Comparison of ENCODE assay signal across 24 mouse cellular contexts in the genomic region with DNA sequence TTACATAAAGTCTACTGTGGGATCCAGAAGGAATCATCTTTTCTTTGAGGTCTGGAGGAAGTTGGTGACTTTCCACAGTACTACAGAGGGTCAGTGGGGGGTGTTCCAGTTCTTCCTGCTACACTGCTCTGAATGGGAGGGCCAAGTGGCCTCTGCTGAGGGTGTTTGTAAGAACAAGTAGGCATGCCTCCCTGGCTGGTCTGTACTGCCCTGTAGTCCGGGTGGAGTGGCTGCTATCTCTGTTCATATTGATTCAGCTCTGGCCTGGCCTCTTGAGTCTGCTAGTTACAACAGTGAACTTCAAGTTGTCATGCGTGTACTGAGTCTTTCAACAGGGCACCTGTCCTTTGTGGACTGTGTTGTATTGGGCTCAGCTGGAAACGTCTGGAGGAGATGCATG.
"Had no signal": no experiment of that assay in that cellular context is flagged by ENCODE, and none has a peak within 500 bp of the region (broad histone marks: within the 10 kb centered on the region; RNA-seq: fewer than 3 reads in every experiment).

No protein-coding gene starts in this region.

- H3K4me3 ChIP-seq: gastrocnemius, adult 2 months; heart, adult 2 months; heart, embryonic 12.5 days; hindbrain, embryonic 10.5 days; hindbrain, embryonic 12.5 days; intestine, embryonic 15.5 days; limb, embryonic 13.5 days; limb, embryonic 15.5 days had no signal

- ATAC-seq: forebrain, embryonic 16.5 days; hindbrain, embryonic 16.5 days; inflammation-experienced regulatory T-cells, adult 6 months; intestine, embryonic 15.5 days; intestine, postnatal 0 days had no signal

- H3K27me3 ChIP-seq: heart, embryonic 12.5 days; intestine, embryonic 15.5 days had no signal

- H3K36me3 ChIP-seq: heart, embryonic 12.5 days; hindbrain, embryonic 10.5 days; hindbrain, embryonic 12.5 days; intestine, embryonic 15.5 days; limb, embryonic 13.5 days; limb, embryonic 15.5 days had no signal

- H3K9me3 ChIP-seq: heart, embryonic 12.5 days; hindbrain, embryonic 10.5 days; hindbrain, embryonic 12.5 days; intestine, embryonic 15.5 days; limb, embryonic 13.5 days; limb, embryonic 15.5 days had no signal

- H3K4me2 ChIP-seq: heart, embryonic 12.5 days; hindbrain, embryonic 12.5 days; hindbrain, embryonic 14.5 days; intestine, embryonic 15.5 days; limb, embryonic 13.5 days; limb, embryonic 15.5 days had no signal

- DNase-seq: gastrocnemius, adult 2 months; gastrocnemius, postnatal 10 days; gastrocnemius, postnatal 25 days; heart, adult 2 months; heart, postnatal 10 days; heart, postnatal 4 days; kidney, adult 18-20 months; kidney, adult 8-10 months; kidney, postnatal 10 days; kidney, postnatal 25 days; layer of hippocampus, adult 9-11 months; layer of hippocampus, postnatal 36 days; left cerebral cortex, postnatal 4 days had no signal

- H3K27ac ChIP-seq: gastrocnemius, adult 2 months; heart, adult 2 months; hindbrain, embryonic 10.5 days; hindbrain, embryonic 12.5 days; hindbrain, embryonic 14.5 days; intestine, embryonic 15.5 days; limb, embryonic 13.5 days; limb, embryonic 15.5 days had no signal

- H3K4me1 ChIP-seq: heart, embryonic 12.5 days; hindbrain, embryonic 12.5 days; intestine, embryonic 15.5 days; limb, embryonic 13.5 days; limb, embryonic 15.5 days had no signal

- H3K9ac ChIP-seq: heart, embryonic 12.5 days; hindbrain, embryonic 12.5 days; hindbrain, embryonic 14.5 days; intestine, embryonic 15.5 days; limb, embryonic 13.5 days; limb, embryonic 15.5 days had no signal
